Mouse (Mus musculus): ENCODE measurements around the gene Lgals8. TPM values are rescaled to one million over a fixed set of nuclear protein-coding genes. Genes with fewer than 3 reads are reported as not detected.

Lgals8 gene
- total RNA-seq, 2 experiments from 2014 or later: 23.1 to 23.8 TPM

Other genes starting within 250 kb of the Lgals8 start
- gene Mtr, start 206.8 kb downstream of the Lgals8 start, total RNA-seq (2021): 10 to 100 TPM; 16.9 to 19.0 TPM
- 10 to 100 TPM; 19.0 to 21.3 TPM for gene Actn2, start 124.2 kb downstream of the Lgals8 start, total RNA-seq (2021)
- 10 to 100 TPM; 20.4 to 26.4 TPM for gene Heatr1, start 69.9 kb downstream of the Lgals8 start, total RNA-seq (2021)
- under 1 TPM; 0.18 to 0.25 TPM for gene Edaradd, start 55.5 kb upstream of the Lgals8 start, total RNA-seq (2021)
- gene Ero1lb, start 100.9 kb upstream of the Lgals8 start, total RNA-seq (2021): 10 to 100 TPM; 11.6 to 11.8 TPM